Mouse (Mus musculus): ENCODE results near the gene Timm9.

GRCm38 (mm10) chr12:71136130-71136973, at the start of gene Timm9, which contains the start of gene 2700049A03Rik:
- TF ChIP-seq CTCF (conservative IDR thresholded peaks at IDR 0.05; ENCODE audit: insufficient read depth, insufficient read length, low read depth, low read length) = no peak
- TF ChIP-seq POLR2A (IDR thresholded peaks at IDR 0.05; ENCODE audit: low read depth, low read length) = peak; percentile 44

All from kidney, adult 2 months (tissue).